Mouse (Mus musculus): ENCODE measurements around the gene Rab3a. TPM values are rescaled to one million over a fixed set of nuclear protein-coding genes. Genes with fewer than 3 reads are reported as not detected.
A peak's percentile ranks its signal among the peaks of the same experiment; 100 is the strongest.

The Rab3a gene
- polyA plus RNA-seq, 1 experiment: 26.3 TPM

DNA sequence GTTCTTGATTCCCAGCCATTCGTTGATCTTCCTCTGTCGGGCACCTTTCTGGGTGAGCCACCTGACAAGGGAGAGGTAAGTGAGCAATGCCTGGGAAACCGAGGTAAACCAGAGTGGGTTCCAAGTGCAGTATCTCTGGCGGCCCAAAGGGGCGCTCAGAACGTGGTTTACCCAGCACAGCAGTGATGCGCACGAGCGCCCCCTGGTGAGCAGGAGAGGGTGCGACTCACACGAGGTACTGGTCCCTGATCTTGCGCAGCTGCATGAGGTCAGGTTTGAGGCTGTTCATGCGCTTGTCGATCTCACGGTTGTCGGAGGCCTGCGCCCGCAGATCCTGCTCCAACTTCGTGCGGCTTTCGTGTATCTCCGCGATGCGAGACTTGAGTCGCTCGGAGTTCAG, 14.9 kb downstream of the Rab3a start:
- Histone ChIP-seq H3K27ac (ENCODE audit: insufficient read depth, low read depth, low read length) (no peak overlapping the region), H3K4me1 (ENCODE audit: control insufficient read depth, insufficient read depth, insufficient read length, low read length) (peaks cover 43% of the 10 kb centered on the region), H3K36me3 (ENCODE audit: control insufficient read depth, insufficient read depth, low read length) (peaks cover 26% of the 10 kb centered on the region), H3K4me3 (ENCODE audit: low read depth, low read length) (no peak overlapping the region), H3K27me3 (ENCODE audit: control insufficient read depth, insufficient read depth, low read length) (no peaks in the 10 kb centered on the region)
- 5% methylated on average over 26 of the region's 26 CpGs for WGBS
- TF ChIP-seq CTCF (IDR thresholded peaks at IDR 0.05; ENCODE audit: extremely low read depth, insufficient read length, insufficient replicate concordance, low read depth, low read length): peak; percentile 100
- TF ChIP-seq POLR2A (IDR thresholded peaks at IDR 0.05; ENCODE audit: low read depth, low read length): no peak

DNA sequence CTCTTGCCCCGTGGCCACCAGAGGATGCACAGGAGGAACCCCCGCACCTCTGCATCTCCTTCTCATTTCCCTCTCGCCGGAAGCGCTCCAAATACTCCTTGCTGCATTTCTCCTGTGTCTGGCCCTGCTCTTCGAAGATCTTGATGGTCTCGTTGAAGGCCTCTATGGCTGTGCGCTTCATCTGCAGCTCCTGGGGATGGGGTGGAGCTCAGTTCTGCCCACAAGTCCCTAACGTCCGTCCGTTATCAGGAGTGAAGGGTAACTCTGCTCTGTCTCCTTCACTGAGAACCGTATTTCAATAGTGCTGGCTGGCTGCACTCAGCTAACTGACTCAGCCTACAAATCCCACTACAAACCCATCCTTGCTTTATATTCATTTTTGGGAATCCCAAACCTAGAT, 15.4 kb downstream of the Rab3a start:
- peaks cover 42% of the 10 kb centered on the region for H3K4me1 ChIP-seq (ENCODE audit: control insufficient read depth, insufficient read depth, insufficient read length, low read length)
- no peaks in the 10 kb centered on the region for H3K27me3 ChIP-seq (ENCODE audit: control insufficient read depth, insufficient read depth, low read length)
- H3K36me3 ChIP-seq (ENCODE audit: control insufficient read depth, insufficient read depth, low read length): peaks cover 26% of the 10 kb centered on the region
- 83% methylated on average over 12 of the region's 12 CpGs for WGBS
- no peak overlapping the region for H3K4me3 ChIP-seq (ENCODE audit: low read depth, low read length)
- TF ChIP-seq CTCF (IDR thresholded peaks at IDR 0.05; ENCODE audit: extremely low read depth, insufficient read length, insufficient replicate concordance, low read depth, low read length) (no peak), POLR2A (IDR thresholded peaks at IDR 0.05; ENCODE audit: low read depth, low read length) (no peak)
- H3K27ac ChIP-seq (ENCODE audit: insufficient read depth, low read depth, low read length): no peak overlapping the region

DNA sequence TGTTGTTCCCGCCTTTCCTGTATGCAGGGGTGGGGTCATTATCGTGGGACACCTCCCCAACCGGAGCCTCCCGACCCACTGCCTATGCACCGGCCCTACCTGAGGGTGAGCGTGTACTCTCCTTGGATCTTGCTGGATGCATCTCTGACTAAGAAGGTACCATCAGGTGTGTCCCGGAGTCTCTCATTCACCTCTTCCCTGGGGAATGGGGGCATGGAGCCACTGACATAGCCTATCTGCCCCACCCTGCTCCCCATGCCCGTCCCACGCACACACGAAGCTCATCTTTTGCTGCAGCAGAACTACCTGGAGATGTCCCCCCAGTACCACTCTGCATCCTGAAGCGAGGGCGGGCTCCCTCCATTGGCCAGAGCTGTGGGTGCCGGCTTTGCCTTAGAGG, 16.3 kb downstream of the Rab3a start:
- H3K27me3 ChIP-seq (ENCODE audit: control insufficient read depth, insufficient read depth, low read length): no peaks in the 10 kb centered on the region
- 95% methylated on average over 13 of the region's 13 CpGs for WGBS
- peaks cover 26% of the 10 kb centered on the region for H3K36me3 ChIP-seq (ENCODE audit: control insufficient read depth, insufficient read depth, low read length)
- H3K4me1 ChIP-seq (ENCODE audit: control insufficient read depth, insufficient read depth, insufficient read length, low read length): peaks cover 42% of the 10 kb centered on the region
- no peak overlapping the region for H3K4me3 ChIP-seq (ENCODE audit: low read depth, low read length)
- no peak overlapping the region for H3K27ac ChIP-seq (ENCODE audit: insufficient read depth, low read depth, low read length)
- TF ChIP-seq POLR2A (IDR thresholded peaks at IDR 0.05; ENCODE audit: low read depth, low read length): no peak

DNA sequence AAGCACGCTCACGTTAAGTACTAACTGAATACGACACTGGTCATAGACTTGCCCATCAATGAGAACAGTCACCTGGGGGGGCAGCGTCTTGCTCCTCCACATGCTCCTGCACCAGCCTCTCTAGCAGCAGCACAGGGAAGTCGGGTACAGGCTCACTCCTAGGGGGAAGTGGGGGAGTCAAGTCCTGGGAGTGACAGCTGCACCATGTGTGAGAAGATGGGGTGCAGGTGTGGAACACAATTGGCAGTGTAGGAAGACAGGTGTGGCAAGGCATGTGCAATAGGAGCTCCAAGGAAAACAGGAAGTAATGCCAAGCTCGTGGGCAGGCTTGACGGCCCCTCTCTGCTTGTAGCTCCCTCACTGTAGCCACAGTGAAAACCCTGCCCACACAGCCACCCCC, 16.7 kb downstream of the Rab3a start:
- TF ChIP-seq POLR2A (IDR thresholded peaks at IDR 0.05; ENCODE audit: low read depth, low read length): no peak
- Histone ChIP-seq H3K4me3 (ENCODE audit: low read depth, low read length) (no peak overlapping the region), H3K4me1 (ENCODE audit: control insufficient read depth, insufficient read depth, insufficient read length, low read length) (peaks cover 45% of the 10 kb centered on the region), H3K36me3 (ENCODE audit: control insufficient read depth, insufficient read depth, low read length) (peaks cover 26% of the 10 kb centered on the region), H3K27me3 (ENCODE audit: control insufficient read depth, insufficient read depth, low read length) (no peaks in the 10 kb centered on the region), H3K27ac (ENCODE audit: insufficient read depth, low read depth, low read length) (no peak overlapping the region)
- WGBS: 71% methylated on average over 7 of the region's 7 CpGs

DNA sequence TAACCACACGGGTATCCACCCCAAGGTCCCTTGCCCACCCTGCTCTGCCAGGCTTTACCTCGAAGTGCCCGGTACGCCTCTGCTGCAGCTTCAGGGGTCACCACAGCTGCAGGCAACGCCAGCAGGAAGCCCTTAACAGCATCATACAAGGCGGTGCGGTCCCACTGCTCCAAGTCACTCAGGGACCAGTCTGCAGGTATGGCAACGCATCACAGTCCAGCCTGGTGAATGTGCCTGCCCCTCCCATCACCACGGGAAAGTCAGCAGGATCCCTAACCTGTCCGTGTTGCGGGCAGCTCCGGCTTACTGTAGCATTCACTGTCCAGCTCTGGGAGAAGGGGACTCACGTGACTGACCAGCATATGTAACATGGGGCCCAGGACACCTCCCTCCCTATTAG, 17.6 kb downstream of the Rab3a start:
- peaks cover 26% of the 10 kb centered on the region for H3K36me3 ChIP-seq (ENCODE audit: control insufficient read depth, insufficient read depth, low read length)
- TF ChIP-seq CTCF (IDR thresholded peaks at IDR 0.05; ENCODE audit: extremely low read depth, insufficient read length, insufficient replicate concordance, low read depth, low read length): no peak
- TF ChIP-seq POLR2A (IDR thresholded peaks at IDR 0.05; ENCODE audit: low read depth, low read length): no peak
- H3K27ac ChIP-seq (ENCODE audit: insufficient read depth, low read depth, low read length): no peak overlapping the region
- 92% methylated on average over 13 of the region's 13 CpGs for WGBS
- H3K4me1 ChIP-seq (ENCODE audit: control insufficient read depth, insufficient read depth, insufficient read length, low read length): peaks cover 40% of the 10 kb centered on the region
- H3K27me3 ChIP-seq (ENCODE audit: control insufficient read depth, insufficient read depth, low read length): no peaks in the 10 kb centered on the region
- no peak overlapping the region for H3K4me3 ChIP-seq (ENCODE audit: low read depth, low read length)

DNA sequence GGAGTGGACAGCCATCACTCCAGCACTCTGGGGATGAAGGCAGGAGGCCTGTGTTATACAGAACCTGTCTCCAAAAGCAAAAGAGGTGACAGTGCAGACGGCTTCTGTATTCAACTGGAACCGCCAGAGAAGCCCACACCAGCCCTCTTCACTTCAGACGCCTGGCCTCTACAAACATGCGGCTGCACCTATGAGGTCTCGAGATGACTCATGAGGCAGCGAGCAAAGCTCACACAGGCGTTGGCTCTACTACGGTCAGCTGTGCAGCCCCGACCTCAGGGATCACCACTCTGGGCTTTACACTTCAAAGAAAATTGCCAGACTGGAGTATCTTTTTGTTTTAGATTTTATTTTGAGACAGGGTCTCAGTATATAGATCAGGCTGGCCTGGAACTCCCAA, 18.4 kb downstream of the Rab3a start:
- Histone ChIP-seq H3K36me3 (ENCODE audit: control insufficient read depth, insufficient read depth, low read length) (peaks cover 26% of the 10 kb centered on the region), H3K4me3 (ENCODE audit: low read depth, low read length) (no peak overlapping the region), H3K4me1 (ENCODE audit: control insufficient read depth, insufficient read depth, insufficient read length, low read length) (peaks cover 40% of the 10 kb centered on the region), H3K27ac (ENCODE audit: insufficient read depth, low read depth, low read length) (peak overlapping the region; percentile 72), H3K27me3 (ENCODE audit: control insufficient read depth, insufficient read depth, low read length) (no peaks in the 10 kb centered on the region)
- WGBS: 44% methylated on average over 9 of the region's 9 CpGs
- TF ChIP-seq CTCF (IDR thresholded peaks at IDR 0.05; ENCODE audit: extremely low read depth, insufficient read length, insufficient replicate concordance, low read depth, low read length) (no peak), POLR2A (IDR thresholded peaks at IDR 0.05; ENCODE audit: low read depth, low read length) (no peak; the same call in 1 of the 2 replicates)

DNA sequence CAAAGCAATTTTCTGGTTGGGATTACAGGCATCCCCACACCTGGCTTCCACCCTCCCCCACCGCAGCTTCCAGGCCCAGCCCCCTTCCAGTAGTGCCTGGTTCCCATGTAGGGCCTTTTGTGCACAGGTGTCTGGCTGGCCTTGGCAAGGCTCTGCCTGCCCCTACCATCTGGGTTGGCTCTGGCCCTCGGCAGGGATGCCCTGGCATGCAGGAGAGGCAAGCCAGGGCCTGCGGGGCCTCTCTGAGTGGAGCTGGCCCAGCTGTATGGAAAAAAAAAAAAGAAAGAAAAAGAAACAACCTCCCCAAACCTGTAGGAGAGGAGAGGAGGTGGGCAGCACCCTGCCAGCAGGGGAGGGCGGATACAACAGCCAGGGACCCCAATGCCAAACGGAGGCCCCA, 18.9 kb downstream of the Rab3a start:
- peaks cover 42% of the 10 kb centered on the region for H3K4me1 ChIP-seq (ENCODE audit: control insufficient read depth, insufficient read depth, insufficient read length, low read length)
- H3K4me3 ChIP-seq (ENCODE audit: low read depth, low read length): peak overlapping the region; percentile 40
- peaks cover 25% of the 10 kb centered on the region for H3K36me3 ChIP-seq (ENCODE audit: control insufficient read depth, insufficient read depth, low read length)
- H3K27ac ChIP-seq (ENCODE audit: insufficient read depth, low read depth, low read length): peak overlapping the region; percentile 72
- TF ChIP-seq POLR2A (IDR thresholded peaks at IDR 0.05; ENCODE audit: low read depth, low read length) (no peak), CTCF (IDR thresholded peaks at IDR 0.05; ENCODE audit: extremely low read depth, insufficient read length, insufficient replicate concordance, low read depth, low read length) (no peak)
- 52% methylated on average over 5 of the region's 5 CpGs for WGBS
- no peaks in the 10 kb centered on the region for H3K27me3 ChIP-seq (ENCODE audit: control insufficient read depth, insufficient read depth, low read length)

DNA sequence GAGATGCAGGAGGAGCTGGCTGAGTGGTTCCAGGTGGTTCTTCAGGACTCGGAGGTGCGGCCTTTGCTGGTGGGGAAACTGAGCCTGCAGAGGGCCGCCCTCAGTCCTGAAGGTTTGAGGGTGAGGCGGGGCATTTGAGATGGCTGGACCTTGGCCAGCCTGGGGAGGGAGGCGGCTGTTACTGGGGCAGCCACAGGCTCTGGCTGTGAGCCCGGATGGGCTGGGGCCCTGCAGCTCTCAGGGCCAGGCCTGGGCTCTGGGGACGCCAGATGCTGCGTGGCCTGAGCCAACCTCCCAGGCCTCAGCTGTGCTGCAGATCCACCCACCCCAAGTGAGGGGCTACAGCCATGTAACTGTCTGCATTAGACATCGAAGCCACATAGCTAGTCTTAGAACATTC, 19.4 kb downstream of the Rab3a start:
- Histone ChIP-seq H3K36me3 (ENCODE audit: control insufficient read depth, insufficient read depth, low read length) (peaks cover 21% of the 10 kb centered on the region), H3K4me1 (ENCODE audit: control insufficient read depth, insufficient read depth, insufficient read length, low read length) (peaks cover 38% of the 10 kb centered on the region), H3K27ac (ENCODE audit: insufficient read depth, low read depth, low read length) (peak overlapping the region; percentile 78), H3K27me3 (ENCODE audit: control insufficient read depth, insufficient read depth, low read length) (no peaks in the 10 kb centered on the region), H3K4me3 (ENCODE audit: low read depth, low read length) (peak overlapping the region; percentile 40)
- no peak for TF ChIP-seq POLR2A (IDR thresholded peaks at IDR 0.05; ENCODE audit: low read depth, low read length)
- TF ChIP-seq CTCF (IDR thresholded peaks at IDR 0.05; ENCODE audit: extremely low read depth, insufficient read length, insufficient replicate concordance, low read depth, low read length): no peak
- WGBS: 7% methylated on average over 9 of the region's 9 CpGs
